Mouse (Mus musculus) brain, embryonic 18.5 days (tissue): ENCODE data around the gene Spata46.

Experiments used
- DNase-seq: peaks from one replicate; pipeline ENCODE4 v3.0.0-alpha.2; 2012; ENCODE audit warnings: low read depth, low spot score

Gene Spata46

DNA sequence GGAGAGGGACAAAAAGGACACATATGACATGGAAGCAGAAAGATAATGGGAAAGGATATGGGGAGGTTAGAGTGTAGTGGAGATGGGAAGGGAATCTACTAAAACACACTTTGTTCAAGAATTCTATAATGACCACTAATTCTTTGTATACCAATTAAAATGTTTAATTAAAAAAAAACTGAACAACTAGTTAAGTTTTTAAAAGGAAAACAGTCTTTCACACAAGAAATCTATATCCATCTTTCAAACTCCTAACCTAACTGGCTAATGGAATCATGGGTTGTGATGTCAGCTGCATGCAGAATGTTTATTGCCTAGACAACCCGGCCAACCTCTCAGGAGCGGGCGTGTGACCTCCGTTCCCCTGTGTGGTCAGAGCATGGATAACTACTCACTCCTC, at the start of gene Spata46:
Gene Spata46, plus strand, starts transcription at position 301 of the 400 bp plus-strand sequence.
- no peak for DNase-seq

GRCm38 (mm10) chr1:170270281-170270680, 38.3 kb upstream of the Spata46 start:
- no peak for DNase-seq

DNA sequence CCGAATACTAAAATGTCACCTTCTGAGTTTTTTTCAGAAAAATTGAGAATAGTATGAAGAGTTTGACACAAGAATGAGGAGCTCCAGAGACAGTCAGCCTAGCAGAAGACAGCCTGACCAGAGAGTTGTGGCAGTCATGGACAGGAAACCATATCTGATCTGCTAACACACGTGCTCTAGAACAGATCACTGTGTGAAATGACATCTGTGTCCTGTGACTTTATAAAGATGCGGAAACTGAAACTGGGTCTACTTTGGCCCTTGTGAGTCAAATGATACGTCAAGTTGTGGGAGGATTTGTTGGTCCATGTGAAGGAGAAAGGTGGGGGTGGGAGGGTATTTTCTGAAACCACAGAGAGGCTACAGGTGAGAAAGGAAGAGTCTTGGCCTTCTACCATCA, 37.9 kb upstream of the Spata46 start:
- DNase-seq = no peak

- DNase-seq = no peak
These were observed 35.4 kb upstream of the Spata46 start for GRCm38 (mm10) chr1:170273252-170273651.

- no peak for DNase-seq
These were observed 31.6 kb upstream of the Spata46 start, which contains the start of gene Sh2d1b1 for GRCm38 (mm10) chr1:170277016-170277415. TSS of gene Sh2d1b1 (plus strand) at chr1:170277320.

DNA sequence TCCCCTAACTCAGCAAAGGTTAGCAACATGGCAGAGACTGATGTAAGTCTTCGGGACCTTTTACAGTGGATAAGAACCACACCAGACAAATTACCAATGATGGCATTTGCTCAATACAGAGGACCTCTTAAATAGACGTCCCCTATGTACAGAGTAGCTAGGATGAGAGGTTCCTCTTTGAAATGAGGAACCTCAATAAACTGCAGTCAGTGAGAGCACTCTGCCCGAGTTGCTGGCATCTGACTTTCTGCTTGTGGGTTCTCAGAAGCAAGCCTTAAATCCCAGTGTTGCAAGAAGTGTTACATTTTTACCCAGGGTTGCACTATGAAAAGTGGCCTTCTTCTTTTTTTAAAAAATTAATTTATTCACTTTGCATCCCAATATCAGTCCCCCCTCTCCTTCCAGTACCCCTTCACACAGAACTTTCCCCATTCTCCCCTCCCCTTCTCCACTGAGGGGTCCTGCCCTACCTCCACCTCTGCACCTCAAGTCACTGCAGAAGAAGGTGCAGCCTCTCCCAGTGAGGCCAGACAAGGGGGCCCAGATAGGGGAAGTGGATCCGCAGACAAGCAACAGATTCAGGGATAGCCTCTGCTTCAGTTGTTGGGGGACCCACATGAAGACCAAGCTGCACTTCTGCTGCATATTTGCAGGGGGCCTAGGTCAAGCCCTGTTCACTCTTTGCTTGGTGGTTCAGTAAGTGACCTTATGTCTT, 26.0 kb upstream of the Spata46 start:
- DNase-seq = no peak

DNA sequence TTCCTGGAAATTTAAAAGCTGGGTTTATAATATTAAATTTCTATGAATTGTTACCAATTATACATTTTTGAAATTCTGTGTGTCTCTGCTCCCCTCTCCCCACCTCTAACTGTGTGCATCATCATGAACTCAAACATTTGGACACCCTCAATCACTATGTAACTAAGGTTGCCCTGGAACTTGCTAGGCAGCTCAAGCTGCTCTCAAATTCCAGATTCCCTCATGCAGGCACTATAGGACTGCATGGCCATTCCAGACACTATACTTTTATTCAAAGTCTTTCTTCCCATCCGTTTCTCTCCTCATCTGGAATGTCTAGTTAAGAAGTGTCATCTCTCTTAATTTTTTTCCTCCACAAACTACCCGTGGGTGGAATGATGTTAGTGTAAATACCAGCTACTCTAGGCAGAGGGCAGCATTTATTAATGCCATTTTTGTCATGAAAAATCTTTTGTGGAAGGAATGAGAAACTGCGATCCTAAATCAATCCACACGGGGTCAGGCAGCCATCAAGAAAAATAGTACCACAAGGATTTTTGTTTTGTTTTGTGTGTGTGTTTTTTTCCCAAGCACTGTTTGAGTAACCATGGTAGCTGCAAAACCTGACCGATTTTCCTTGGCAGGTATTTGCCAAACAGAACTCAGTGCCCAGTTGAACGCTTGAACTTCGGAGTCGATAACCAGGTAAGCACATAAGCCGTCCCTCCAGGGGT, 16.2 kb upstream of the Spata46 start:
- DNase-seq = peak; percentile 74

DNA sequence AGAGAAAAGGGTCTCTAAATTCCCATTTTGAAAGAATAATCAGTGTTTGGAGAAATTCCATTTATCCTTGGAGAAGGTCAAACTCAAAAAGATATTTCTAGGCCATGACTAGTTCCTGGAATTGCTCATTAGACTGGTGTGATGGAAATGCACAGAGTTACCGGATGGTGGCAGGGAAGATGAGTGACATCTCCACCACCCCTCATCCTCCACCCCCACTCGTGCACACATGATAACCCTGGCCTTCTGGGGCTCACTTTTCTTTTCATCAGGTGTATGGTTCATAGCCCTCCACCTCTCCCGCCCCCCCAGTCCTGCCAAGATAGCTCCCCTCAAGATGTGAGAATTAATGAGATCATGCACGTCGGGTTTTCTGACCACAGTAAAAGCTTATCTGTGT, 15.3 kb upstream of the Spata46 start:
- DNase-seq = no peak

DNA sequence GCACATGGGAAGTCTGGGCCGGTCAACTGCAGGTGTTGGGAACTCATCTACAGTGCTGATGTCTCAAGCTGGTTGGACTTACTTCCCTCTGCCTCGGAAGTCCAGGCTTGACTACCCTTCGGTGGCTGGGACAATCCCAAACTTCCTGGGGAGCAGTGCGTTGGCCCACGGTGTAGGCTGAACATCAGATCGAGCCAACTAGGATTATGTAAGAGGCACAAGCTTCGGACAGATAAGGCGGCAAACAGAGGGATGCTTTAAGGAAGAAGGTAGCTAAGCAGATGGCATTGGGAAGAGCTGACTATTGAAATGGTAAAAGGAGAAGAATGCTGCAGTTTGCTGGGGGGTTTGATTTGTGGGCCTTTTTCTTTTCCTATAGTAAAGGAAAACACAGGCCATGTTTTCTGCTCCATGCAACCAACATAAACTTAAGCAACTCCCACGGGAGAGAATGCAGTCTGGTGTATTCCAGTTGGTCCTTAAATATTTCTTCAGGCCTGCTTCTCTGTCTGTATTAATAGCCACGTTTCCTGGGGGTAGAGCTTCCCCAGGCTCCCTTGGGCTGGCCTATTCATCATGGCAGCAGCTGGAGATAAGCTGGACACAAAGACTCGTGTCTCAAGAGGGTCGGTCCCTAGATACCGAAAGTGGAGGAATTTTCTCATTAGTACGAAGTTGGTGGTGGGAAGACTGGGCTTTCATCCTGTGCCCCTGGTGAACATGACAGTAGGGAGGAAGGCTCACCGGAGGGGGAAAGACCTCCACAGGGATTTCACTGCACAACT, 13.6 kb upstream of the Spata46 start:
- no peak for DNase-seq

- DNase-seq = no peak
These were observed 9.1 kb upstream of the Spata46 start for GRCm38 (mm10) chr1:170299496-170299895.

DNA sequence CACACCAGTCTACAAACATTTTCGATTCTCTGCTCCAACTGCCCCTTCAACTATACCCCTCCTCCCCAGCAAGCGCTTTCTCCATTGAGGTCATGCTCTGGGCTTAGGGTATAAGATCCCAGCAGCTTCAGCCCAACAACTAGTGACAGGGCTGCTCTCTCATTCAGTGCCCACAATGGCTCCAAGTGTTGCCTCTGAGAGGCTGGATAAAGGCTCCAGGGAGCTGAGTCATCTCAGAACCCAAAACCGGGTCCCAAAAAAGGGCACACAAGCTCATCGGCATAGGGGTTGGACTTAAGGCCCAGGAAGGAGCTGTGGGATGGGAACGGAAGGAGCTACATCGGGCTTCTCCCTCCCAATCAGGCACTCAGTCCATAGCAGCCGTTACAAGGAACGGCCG, 6.9 kb upstream of the Spata46 start:
- DNase-seq = no peak

DNA sequence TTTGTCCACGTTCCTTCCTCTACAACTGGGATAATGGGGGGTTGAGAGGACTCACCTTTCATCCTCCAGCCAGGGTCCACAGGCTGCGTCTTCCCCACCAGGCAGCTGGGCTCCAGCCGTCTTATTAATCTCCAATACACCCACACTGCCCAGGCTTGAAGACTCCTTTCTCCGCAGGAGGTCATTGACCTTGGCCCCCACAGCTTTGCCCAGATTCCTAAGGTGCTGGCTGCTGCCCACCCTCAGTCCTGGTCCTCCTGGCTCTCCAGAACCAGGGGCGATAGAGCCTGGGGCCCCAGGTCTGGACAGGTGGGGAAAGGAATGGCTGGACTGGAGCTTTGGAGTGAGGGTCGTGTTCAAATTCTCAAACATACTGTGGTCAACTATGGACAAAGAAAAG, 6.1 kb upstream of the Spata46 start:
- DNase-seq = no peak

- DNase-seq = no peak
These were observed 5.5 kb upstream of the Spata46 start for GRCm38 (mm10) chr1:170303103-170303502.

GRCm38 (mm10) chr1:170305002-170305401, 3.6 kb upstream of the Spata46 start:
- no peak for DNase-seq

DNA sequence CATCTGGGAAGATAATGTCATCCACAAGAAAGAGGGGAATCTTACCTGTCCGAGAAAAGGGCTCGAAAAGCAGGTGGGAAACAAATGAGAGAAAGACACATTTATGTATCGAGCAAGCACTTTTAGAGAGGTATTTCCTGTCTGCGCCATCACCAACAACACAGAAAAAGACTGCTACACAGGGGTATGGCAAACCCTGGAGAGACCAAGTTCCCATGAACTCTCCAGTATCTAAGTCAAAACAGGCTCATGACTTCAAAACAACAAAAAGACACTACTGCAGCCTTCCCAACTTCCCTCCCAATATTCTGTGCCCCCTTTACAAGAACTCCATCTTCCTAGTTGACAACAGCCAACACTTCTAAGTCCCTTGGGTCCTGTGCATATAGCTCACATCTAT, 2.4 kb upstream of the Spata46 start, which contains the start of gene Gm7694:
Gene Gm7694, minus strand, starts transcription at position 101 of the 400 bp plus-strand sequence.
- no peak for DNase-seq

GRCm38 (mm10) chr1:170311431-170311830, 2.8 kb downstream of the Spata46 start:
- no peak for DNase-seq

GRCm38 (mm10) chr1:170322046-170322445, 13.4 kb downstream of the Spata46 start:
- no peak for DNase-seq

GRCm38 (mm10) chr1:170323001-170323400, 14.4 kb downstream of the Spata46 start:
- no peak for DNase-seq

GRCm38 (mm10) chr1:170324312-170324711, 15.7 kb downstream of the Spata46 start:
- DNase-seq = no peak

GRCm38 (mm10) chr1:170325277-170325676, 16.7 kb downstream of the Spata46 start:
- no peak for DNase-seq

- no peak for DNase-seq
These were observed 23.3 kb downstream of the Spata46 start for GRCm38 (mm10) chr1:170331926-170332325.

DNA sequence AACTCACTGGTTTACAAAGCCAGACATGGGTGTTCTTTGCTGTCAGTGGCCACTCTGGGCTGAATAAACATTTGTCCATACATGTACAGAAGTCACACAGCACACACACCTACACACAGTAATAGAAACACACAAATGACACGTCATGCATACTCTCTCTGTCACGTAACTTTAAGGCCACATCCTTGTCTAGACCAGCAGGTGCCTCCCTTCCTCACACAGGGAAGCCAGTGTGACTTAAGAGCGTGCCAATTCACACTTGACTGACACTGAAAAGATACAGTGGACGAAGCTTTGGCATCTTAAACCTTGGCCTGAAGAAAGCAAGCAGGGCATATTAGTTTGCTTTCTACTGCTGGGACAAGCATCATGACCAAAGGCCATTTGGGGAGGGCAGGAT, 24.2 kb downstream of the Spata46 start:
- DNase-seq = no peak
